Mouse (Mus musculus) midbrain, embryonic 11.5 days (tissue): ENCODE measurements at regions not wholly inside any gene's neighbourhood (a gene's known extent, or its start where the extent isn't known, plus 50 kb on each side); places are given as distances from the start of the nearest gene placed in this dataset.
"Not testable (repeated sequence)": the region's sequence is repeated elsewhere in the genome, so short reads cannot be mapped to it uniquely, and the experiment has no call there.

Experiments
- ATAC-seq: fragments of 200-750 bp; cut with Nextera tagmentation; 2 replicates; pipeline ENCODE4 v1.8.0; 2017; ENCODE audit warnings: moderate TSS enrichment, moderate library complexity; ENCODE audit not compliant: low FRiP score
- DNase-seq: peaks from one replicate; pipeline ENCODE4 v3.0.0; 2015; ENCODE audit warnings: low spot score; ENCODE audit errors: missing footprints
- H3K27ac ChIP-seq: fragments of 300-500 bp; sonication (generic); 2 replicates; pipeline ENCODE4 v1.5.1; 2014; ENCODE audit warnings: low read depth, low read length
- H3K27me3 ChIP-seq: fragments of 300-500 bp; sonication (generic); 2 replicates; pipeline ENCODE4 v1.6.1; 2014; ENCODE audit warnings: mild to moderate bottlenecking, low read length, moderate library complexity, mixed read lengths; ENCODE audit not compliant: control insufficient read depth, insufficient read depth
- H3K36me3 ChIP-seq: fragments of 300-500 bp; sonication (generic); 2 replicates; pipeline ENCODE4 v1.6.1; 2014; ENCODE audit warnings: mild to moderate bottlenecking, low read length, moderate library complexity, mixed read lengths; ENCODE audit not compliant: control insufficient read depth, insufficient read depth
- H3K4me1 ChIP-seq: fragments of 300-500 bp; sonication (generic); 2 replicates; pipeline ENCODE4 v1.6.1; 2014; ENCODE audit warnings: low read length; ENCODE audit not compliant: control insufficient read depth, insufficient read depth
- H3K4me2 ChIP-seq: fragments of 300-500 bp; sonication (generic); 2 replicates; pipeline ENCODE4 v1.6.1; 2014; ENCODE audit warnings: mild to moderate bottlenecking, moderate library complexity
- H3K4me3 ChIP-seq: fragments of 300-500 bp; sonication (generic); 2 replicates; pipeline ENCODE4 v1.5.1; 2014; ENCODE audit warnings: low read depth, low read length
- H3K9ac ChIP-seq: fragments of 300-500 bp; sonication (generic); 2 replicates; pipeline ENCODE4 v1.6.1; 2014; ENCODE audit warnings: low read length
- H3K9me3 ChIP-seq: fragments of 300-500 bp; sonication (generic); 2 replicates; pipeline ENCODE4 v1.6.1; 2016; ENCODE audit warnings: low read length; ENCODE audit not compliant: control insufficient read depth
- WGBS: fragments of 180-500 bp; shearing (Covaris S2); extraction: QIAGEN DNeasy Blood & Tissue Kit; methylation state at CpG from one replicate; pipeline ENCODE4 v1.1.7; 2014; 5-methylcytosine and 5-hydroxymethylcytosine counted together

DNA sequence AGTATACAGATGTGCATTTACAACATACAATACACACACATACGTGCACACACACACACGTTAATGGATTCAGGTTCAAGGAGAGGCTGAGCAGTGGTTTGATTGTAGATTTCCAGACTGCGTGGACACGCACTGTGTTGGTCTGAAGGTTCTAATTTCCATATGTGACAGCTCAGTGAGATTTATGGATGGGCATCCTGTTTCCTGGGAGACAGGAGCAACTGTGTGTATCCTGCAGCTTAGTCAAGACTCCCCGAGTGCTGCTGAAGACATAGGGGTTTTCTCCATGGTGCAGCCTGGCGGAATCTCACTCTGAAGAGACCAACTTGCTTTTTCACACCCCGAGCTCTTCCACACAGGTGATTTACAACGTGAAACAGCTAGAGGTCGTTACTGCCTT lies 119.3 kb upstream of the Foxk1 start:
- no peaks in the 10 kb centered on the region for H3K4me1 ChIP-seq
- no peak overlapping the region for H3K27ac ChIP-seq
- no peaks in the 10 kb centered on the region for H3K27me3 ChIP-seq
- no peaks in the 10 kb centered on the region for H3K36me3 ChIP-seq
- H3K4me2 ChIP-seq: no peak overlapping the region
- DNase-seq (no peak), ATAC-seq (no peak)
- no peak overlapping the region for H3K9ac ChIP-seq
- H3K9me3 ChIP-seq: no peaks in the 10 kb centered on the region
- no peak overlapping the region for H3K4me3 ChIP-seq
- 76% methylated on average over 9 of the region's 9 CpGs for WGBS

DNA sequence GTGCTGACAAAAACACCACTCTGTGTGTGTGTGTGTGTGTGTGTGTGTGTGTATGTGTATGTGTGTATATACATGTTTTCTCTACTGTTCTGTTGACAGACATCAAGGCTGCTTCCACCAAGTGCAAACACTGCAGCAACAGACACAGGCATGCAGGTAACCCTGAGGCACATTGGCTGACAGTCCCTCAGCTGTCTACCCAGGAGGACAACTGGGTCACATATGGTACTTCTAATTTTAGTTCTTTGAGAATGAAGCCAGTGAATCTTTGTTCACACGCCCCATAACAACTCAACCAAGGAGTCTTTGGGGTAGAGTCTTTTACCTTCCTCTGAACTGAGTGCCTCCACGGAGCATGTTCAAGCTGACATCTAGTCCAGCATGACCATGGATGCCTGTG lies 113.3 kb upstream of the Foxk1 start:
- ATAC-seq (no peak), DNase-seq (no peak)
- no peaks in the 10 kb centered on the region for H3K9me3 ChIP-seq
- H3K4me3 ChIP-seq: no peak overlapping the region
- H3K27ac ChIP-seq: no peak overlapping the region
- H3K36me3 ChIP-seq: no peaks in the 10 kb centered on the region
- no peaks in the 10 kb centered on the region for H3K4me1 ChIP-seq
- no peak overlapping the region for H3K9ac ChIP-seq
- no peaks in the 10 kb centered on the region for H3K27me3 ChIP-seq
- no peak overlapping the region for H3K4me2 ChIP-seq
- WGBS: 79% methylated on average over 2 of the region's 2 CpGs

DNA sequence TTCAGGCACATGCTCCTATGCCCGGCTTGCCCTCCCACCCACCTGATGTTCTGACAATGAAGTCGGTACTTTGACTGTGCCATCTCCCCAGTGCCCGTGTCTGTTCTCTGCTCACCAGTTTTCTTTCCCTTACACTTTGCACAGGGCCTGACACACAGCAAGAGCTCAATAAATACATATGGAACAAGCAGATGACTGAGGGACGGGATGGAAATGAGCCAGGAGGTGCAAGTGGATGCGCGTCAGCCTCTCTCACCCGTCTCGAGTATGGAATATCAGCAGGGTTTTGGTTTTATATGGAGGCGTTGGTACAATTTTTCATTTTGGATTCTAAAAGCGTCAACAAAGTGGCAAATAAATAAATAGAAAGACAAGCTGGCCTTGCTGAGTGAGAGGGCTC lies 109.8 kb upstream of the Foxk1 start:
- Histone ChIP-seq H3K36me3 (no peaks in the 10 kb centered on the region), H3K9me3 (no peaks in the 10 kb centered on the region), H3K4me1 (no peaks in the 10 kb centered on the region), H3K27ac (no peak overlapping the region), H3K9ac (no peak overlapping the region), H3K4me2 (no peak overlapping the region), H3K4me3 (no peak overlapping the region), H3K27me3 (no peaks in the 10 kb centered on the region)
- DNase-seq (no peak), ATAC-seq (no peak)
- 93% methylated on average over 10 of the region's 10 CpGs for WGBS

DNA sequence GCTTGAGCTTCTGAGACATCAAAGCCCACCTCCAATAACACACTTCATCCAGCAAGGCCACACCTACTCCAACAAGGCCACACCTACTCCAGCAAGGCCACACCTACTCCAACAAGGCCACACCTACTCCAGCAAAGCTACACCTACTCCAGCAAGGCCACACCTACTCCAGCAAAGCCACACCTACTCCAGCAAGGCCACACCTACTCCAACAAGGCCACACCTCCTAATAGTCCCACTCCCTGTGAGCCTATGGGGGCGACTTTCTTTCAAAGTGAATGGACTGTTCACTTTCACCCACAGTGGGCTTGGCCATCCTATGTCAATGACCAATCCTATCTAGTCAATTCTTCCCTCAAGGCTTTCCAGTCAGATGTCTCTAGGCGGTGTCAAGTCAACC lies 104.9 kb upstream of the Foxk1 start:
- H3K27ac ChIP-seq, ATAC-seq, H3K9ac ChIP-seq, H3K36me3 ChIP-seq, H3K4me3 ChIP-seq, H3K9me3 ChIP-seq, DNase-seq, H3K27me3 ChIP-seq, H3K4me1 ChIP-seq, H3K4me2 ChIP-seq: not testable (repeated sequence)
- WGBS: 95% methylated on average over 2 of the region's 2 CpGs

DNA sequence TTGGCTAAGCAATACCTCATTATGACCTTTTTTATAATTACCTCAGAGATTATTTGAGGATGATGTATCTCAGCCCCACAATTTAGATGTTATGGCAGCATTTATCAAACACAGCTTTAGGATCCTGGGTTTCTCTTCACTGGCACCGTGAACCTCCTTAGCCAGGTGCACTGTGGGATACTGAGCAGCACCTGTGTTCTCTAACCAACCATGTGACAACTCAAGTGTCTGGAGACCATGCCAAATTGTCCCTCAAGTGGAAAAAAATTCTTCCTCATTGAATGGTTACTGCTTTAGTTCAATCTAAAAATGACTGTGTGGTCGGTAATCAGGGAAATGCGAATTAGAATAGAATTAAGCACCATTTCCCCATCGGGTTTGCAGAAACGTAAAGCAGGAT lies 101.7 kb upstream of the Foxk1 start:
- H3K9me3 ChIP-seq: no peaks in the 10 kb centered on the region
- H3K4me1 ChIP-seq: no peaks in the 10 kb centered on the region
- peak; percentile 31 for DNase-seq
- ATAC-seq: no peak
- H3K4me3 ChIP-seq: no peak overlapping the region
- H3K4me2 ChIP-seq: no peak overlapping the region
- 96% methylated on average over 5 of the region's 5 CpGs for WGBS
- no peak overlapping the region for H3K9ac ChIP-seq
- H3K27ac ChIP-seq: no peak overlapping the region
- no peaks in the 10 kb centered on the region for H3K36me3 ChIP-seq
- no peaks in the 10 kb centered on the region for H3K27me3 ChIP-seq

DNA sequence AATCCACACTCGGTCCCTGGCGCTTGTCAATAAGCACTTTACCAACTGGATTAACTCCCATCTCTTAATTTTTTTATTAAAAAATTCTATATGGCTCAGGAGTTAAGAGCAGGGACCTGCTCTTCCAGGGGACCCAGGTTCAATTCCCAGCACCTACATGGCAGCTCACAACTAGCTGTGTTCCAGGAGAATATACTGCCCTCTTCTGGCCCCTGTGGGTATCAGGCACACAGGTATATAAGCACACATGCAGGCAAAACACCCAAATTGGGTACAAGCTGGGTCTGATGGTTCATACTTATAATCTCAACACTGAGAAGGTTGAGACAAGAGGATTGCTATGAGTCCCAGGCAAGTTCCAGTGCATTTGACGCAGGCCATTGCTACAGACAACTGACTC lies 92.8 kb upstream of the Foxk1 start:
- peak; percentile 71 for DNase-seq
- H3K4me1 ChIP-seq: no peaks in the 10 kb centered on the region
- no peak for ATAC-seq
- H3K4me3 ChIP-seq: no peak overlapping the region
- H3K4me2 ChIP-seq: no peak overlapping the region
- H3K27ac ChIP-seq: no peak overlapping the region
- no peaks in the 10 kb centered on the region; the same call in 1 of the 2 replicates for H3K9me3 ChIP-seq
- no peak overlapping the region for H3K9ac ChIP-seq
- 93% methylated on average over 3 of the region's 3 CpGs for WGBS
- no peaks in the 10 kb centered on the region for H3K27me3 ChIP-seq
- H3K36me3 ChIP-seq: no peaks in the 10 kb centered on the region

DNA sequence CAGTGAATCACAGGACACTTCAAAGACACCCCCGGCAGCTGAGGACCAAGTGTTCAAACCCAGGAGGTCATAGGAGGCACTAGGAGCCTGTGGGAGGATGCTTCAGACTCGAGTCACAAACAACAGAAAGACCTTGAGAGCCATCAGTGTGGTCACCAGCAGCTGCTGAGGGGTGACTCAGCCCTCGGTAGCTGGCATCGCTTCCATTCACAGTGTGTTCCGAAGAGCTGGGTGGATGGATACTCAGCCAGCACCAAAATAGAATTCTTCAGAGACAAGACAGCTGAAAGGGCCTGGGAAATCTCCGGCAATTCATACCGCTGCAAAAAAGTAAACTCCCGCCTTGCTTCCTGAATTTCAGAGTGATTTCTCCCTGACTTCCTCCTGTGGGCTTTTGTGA lies 87.4 kb upstream of the Foxk1 start:
- DNase-seq (peak; percentile 59), ATAC-seq (no peak)
- no peaks in the 10 kb centered on the region for H3K27me3 ChIP-seq
- no peaks in the 10 kb centered on the region for H3K36me3 ChIP-seq
- no peaks in the 10 kb centered on the region for H3K9me3 ChIP-seq
- H3K9ac ChIP-seq: no peak overlapping the region
- H3K4me2 ChIP-seq: no peak overlapping the region
- no peak overlapping the region for H3K27ac ChIP-seq
- WGBS: 86% methylated on average over 8 of the region's 8 CpGs
- no peak overlapping the region for H3K4me3 ChIP-seq
- H3K4me1 ChIP-seq: no peaks in the 10 kb centered on the region

DNA sequence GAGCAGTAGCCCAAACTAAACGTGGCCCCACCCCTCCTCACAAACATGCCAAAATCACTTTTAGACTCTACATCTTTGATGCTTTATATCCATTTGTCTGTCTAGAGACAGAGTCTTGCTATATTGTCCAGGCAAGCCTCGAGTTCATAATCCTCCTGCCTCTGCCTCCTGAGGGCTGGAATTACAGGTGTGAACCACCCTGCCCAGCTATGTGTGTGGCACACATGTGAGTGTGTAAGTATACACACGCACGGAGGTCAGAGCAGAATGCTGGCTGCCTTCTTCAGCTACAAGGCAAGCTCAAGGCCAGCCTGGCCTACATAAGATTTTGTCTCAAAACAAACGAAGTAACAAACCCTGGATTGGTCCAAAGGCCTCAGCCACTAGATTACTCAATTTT lies 86.8 kb upstream of the Foxk1 start:
- H3K36me3 ChIP-seq: no peaks in the 10 kb centered on the region
- 80% methylated on average over 5 of the region's 5 CpGs for WGBS
- H3K4me3 ChIP-seq: no peak overlapping the region
- no peak for ATAC-seq
- no peaks in the 10 kb centered on the region for H3K27me3 ChIP-seq
- H3K4me1 ChIP-seq: no peaks in the 10 kb centered on the region
- H3K9ac ChIP-seq: no peak overlapping the region
- no peak overlapping the region for H3K4me2 ChIP-seq
- H3K9me3 ChIP-seq: no peaks in the 10 kb centered on the region
- H3K27ac ChIP-seq: no peak overlapping the region
- peak; percentile 35 for DNase-seq

DNA sequence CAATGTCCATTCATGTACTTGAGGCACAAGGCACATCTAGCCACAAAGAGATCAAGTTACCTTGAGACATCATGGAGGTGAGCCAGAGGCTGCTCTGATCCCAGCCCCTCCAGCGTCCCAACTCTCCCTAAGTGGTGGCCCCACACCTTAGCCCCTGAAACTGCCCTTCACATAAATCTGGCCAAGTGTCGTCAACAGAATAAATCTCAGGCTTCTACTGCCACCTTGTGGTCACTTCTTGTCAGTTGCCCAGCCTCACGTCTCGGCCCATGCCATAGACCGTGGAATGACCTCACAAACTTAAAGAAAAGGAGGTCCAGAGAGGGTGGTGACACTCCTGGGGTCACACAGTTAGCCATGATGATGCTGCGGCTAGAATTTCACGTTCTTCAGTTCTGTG lies 82.0 kb upstream of the Foxk1 start:
- Histone ChIP-seq H3K36me3 (no peaks in the 10 kb centered on the region), H3K4me3 (no peak overlapping the region), H3K27ac (no peak overlapping the region), H3K4me2 (no peak overlapping the region), H3K9me3 (no peaks in the 10 kb centered on the region), H3K9ac (no peak overlapping the region), H3K4me1 (no peaks in the 10 kb centered on the region), H3K27me3 (no peaks in the 10 kb centered on the region)
- DNase-seq: peak; percentile 97
- peak; percentile 77 for ATAC-seq
- WGBS: 7% methylated on average over 7 of the region's 7 CpGs

DNA sequence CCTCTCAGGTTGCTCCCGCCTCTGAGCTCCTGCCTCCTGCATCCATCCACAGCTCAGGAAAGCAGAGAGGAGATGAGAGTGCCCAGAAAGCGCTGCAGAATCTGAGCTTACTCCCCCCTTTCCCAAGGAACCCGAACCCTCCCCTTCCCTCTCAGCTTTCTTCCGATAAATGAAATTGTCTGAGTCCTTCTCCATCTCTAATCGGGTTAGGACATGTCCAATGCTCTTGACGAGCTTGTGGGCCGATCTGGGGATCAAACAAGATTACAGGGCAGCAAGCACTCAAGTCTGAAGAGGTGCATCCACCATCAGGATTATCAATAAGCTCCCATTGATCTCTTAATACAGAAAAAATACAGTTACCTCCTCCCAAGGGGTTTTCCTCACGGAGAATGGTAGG lies 80.0 kb upstream of the Foxk1 start:
- Histone ChIP-seq H3K4me1 (no peaks in the 10 kb centered on the region), H3K9ac (no peak overlapping the region), H3K36me3 (no peaks in the 10 kb centered on the region), H3K4me3 (no peak overlapping the region), H3K9me3 (no peaks in the 10 kb centered on the region), H3K27me3 (no peaks in the 10 kb centered on the region), H3K27ac (no peak overlapping the region), H3K4me2 (no peak overlapping the region)
- 70% methylated on average over 8 of the region's 8 CpGs for WGBS
- DNase-seq (peak; percentile 67), ATAC-seq (no peak)
